Mouse (Mus musculus) thymus, postnatal 36 days (tissue): ENCODE results near the gene 4930412O13Rik.

Experiments
- DNase-seq, 2 experiments: peaks; one replicate each; pipeline ENCODE4 v3.0.0; 2022; ENCODE audit warnings: mixed read lengths in 2 of 2

Gene 4930412O13Rik

GRCm38 (mm10) chr2:9903854-9904560, 23.0 kb downstream of the 4930412O13Rik start:
- DNase-seq: no peak

DNA sequence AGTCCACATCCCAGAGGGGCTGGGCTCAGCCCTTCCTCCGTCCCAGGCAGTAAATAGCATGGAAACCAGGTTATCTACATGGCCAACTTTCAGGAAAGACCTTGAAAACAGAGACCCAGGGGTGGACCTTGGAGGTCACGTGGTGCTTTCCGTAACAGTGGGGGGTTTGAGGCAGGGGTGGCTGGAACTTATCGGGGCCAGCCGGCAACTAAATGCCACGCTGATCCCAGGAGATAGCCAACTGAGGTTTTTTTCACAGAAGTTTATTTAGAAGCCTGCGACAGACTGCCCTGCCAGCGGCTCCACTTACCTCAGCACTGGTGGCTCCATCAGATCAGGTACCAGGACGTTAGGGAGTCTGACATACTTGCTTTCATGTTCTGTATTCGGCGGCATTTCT, 24.9 kb downstream of the 4930412O13Rik start:
- DNase-seq: no peak

GRCm38 (mm10) chr2:9917602-9918001, 36.5 kb downstream of the 4930412O13Rik start:
- no peak for DNase-seq

- DNase-seq: no peak
These were observed 37.8 kb downstream of the 4930412O13Rik start for GRCm38 (mm10) chr2:9918691-9919471.

DNA sequence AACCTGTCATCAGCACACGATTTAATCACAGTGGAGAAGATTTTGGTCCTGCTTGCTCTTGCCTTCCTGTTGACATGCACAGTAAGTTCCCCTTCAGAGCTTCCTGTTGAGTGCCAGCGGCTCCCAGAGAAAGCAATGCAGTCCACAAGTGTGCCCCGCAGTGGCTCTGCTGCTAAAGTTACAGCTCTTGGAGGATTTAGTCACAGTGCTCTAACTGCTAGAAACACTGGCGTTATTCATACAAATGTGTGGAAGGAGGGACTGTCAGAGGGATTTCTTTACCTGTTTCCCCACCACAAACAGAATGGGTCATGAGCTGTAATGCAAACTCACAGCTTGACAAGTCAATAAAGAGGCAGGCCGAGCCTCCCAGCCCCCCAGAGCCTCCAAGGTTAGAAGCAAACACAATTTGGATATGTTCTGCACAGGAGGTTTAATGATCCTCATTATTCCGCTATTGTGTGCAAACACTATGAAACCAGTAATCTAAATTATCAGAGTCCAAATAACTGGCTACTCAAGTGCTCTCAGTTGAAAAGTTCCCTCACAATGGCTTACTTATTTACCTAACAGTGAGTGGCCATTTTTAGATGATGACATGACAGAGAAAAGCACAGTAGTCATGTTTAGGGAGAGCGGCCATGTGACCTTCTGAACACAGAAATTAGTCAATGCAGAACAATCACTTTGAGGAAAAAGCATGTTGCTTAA, 45.3 kb downstream of the 4930412O13Rik start:
- no peak for DNase-seq

DNA sequence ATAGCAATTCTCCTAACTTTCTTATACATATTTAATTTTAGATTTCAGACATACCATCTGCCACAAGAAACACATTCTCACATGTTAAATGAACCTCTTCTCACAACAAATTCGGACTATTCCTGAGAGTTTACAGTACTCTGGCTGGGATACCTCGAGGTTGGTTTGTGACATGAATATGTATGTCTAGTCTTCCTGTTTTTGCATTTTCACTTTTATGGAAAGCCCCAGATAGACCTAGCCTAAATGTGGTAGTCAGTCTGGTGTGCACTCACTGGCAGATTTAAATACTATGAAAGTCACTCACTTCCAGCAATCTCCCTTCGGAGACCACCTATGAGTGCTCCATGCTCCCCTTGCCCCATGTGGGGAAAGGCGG, 45.8 kb downstream of the 4930412O13Rik start:
- no peak for DNase-seq
